Mouse (Mus musculus): ENCODE data around the gene Shpk. TPM values are rescaled to one million over a fixed set of nuclear protein-coding genes. Genes with fewer than 3 reads are reported as not detected.

Shpk gene
- total RNA-seq, 1 experiment: 2.3 TPM

DNA sequence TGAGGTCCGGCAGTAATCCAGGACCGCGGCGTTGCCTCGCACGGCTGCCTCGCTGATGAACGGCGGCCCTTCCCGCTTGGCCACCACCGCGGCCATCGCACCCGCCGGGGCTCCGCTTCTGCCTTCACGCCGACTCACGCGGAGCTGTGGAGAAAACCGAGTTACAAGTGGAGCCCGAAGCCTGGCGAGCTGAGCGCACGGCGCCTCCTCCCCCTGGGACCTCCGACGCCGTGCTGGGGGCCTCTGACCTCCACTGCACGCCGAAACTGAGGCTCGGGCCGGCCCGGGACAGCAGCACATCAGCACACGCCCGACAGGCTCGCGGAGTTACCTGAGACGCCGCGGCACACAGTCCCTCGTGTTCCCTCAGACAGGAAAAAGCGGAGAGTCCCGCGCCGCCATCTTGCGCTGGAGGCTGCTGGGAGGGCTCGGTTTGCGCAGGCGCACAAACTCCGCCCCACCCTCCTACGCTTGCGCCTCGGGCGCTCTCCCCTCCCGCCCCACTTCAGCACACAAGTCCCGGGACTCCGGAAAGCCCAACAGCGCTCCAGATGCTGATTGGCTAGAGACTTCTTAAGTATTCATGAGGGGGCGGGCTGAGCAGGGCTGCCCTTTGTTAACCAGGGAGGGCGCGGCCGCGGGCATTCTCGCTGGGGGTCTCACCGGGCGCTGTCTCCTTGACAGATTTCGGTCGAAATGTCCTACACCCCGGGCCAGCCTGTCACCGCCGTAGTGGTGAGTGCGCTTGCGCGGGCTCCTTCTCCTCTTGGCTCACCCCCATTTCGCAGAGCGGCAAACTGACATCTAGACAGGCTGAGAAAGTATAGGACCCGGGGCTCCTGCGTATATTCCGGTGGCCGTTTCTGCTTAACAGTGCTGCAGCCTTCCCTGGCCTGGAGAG, 22.4 kb upstream of the Shpk start, which contains the start of the genes Emc6 and Tax1bp3:
TSS of gene Emc6 (minus strand) at position 430 of the 901 bp plus-strand sequence.
TSS of gene Tax1bp3 (plus strand) at position 476 of the 901 bp plus-strand sequence.
- H3K36me3 ChIP-seq (ENCODE audit: control insufficient read depth, insufficient read depth, low read length, poor library complexity, severe bottlenecking): peaks cover 2% of the 10 kb centered on the region
- peak; percentile 95 for DNase-seq (ENCODE audit: low read depth, low spot score)
- H3K9ac ChIP-seq (ENCODE audit: insufficient read depth, low read depth, low read length, poor library complexity, severe bottlenecking): peak within 1 kb of the TSS; percentile 91
- peak within 1 kb of the TSS; percentile 97 to 100 for H3K4me3 ChIP-seq (ENCODE audit: insufficient read depth in 1 of 2, low read depth in 1 of 2, low read length in 2 of 2, poor library complexity in 1 of 2, severe bottlenecking in 1 of 2)
- no peaks in the 10 kb centered on the region for H3K9me3 ChIP-seq (ENCODE audit: control insufficient read depth, insufficient read depth, low read depth, low read length)
- peaks cover 0 to 5% of the 10 kb centered on the region in 2 experiments; a peak in 2 of 4 replicates for H3K4me1 ChIP-seq (ENCODE audit: control insufficient read depth in 2 of 2, insufficient read depth in 2 of 2, low read length in 2 of 2, poor library complexity in 1 of 2)
- in situ Hi-C loops (cut with MboI; ENCODE audit: low sequenced_read_pairs in 2 of 2, unreplicated experiment in 2 of 2): no loop called here
- peak within 1 kb of the TSS; percentile 32; the same call in 1 of the 2 replicates for H3K27ac ChIP-seq (ENCODE audit: insufficient read depth, low read depth, low read length, poor library complexity, severe bottlenecking)
- TF ChIP-seq MAFK (IDR thresholded peaks at IDR 0.05; ENCODE audit: insufficient read depth, low read depth, low read length) (no peak), HCFC1 (IDR thresholded peaks at IDR 0.05; ENCODE audit: borderline replicate concordance, insufficient read depth, low read length) (0 out of 2 replicates have a peak, but pooled peaks have one; percentile 37), CHD2 (IDR thresholded peaks at IDR 0.05; ENCODE audit: low read depth, low read length) (no peak), ZNF384 (IDR thresholded peaks at IDR 0.05; ENCODE audit: low read depth, low read length) (no peak), ZC3H11A (IDR thresholded peaks at IDR 0.05; ENCODE audit: borderline replicate concordance, low read depth, low read length) (no peak)

DNA sequence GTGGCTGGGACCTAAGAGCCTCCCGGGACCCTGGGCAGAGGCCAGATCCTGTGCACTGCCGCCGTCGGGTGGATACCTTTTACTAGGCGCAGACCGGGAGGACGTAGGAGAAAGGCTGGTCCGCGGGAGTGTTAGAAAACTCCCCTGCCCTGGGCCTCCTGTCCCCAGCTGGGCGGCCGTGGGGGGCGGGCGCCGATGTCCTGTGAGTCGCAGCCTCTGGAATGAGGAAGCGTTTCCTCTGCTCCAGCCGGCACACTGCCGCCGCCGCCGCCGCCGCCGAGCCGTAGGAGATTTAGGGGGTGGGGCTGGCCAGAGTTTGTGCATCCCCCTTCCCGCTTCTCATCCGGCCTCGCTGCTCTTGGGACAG, 21.8 kb upstream of the Shpk start:
- peak overlapping the region; percentile 39 for H3K9ac ChIP-seq (ENCODE audit: insufficient read depth, low read depth, low read length, poor library complexity, severe bottlenecking)
- no peaks in the 10 kb centered on the region for H3K9me3 ChIP-seq (ENCODE audit: control insufficient read depth, insufficient read depth, low read depth, low read length)
- peak overlapping the region; percentile 75 to 82 for H3K4me3 ChIP-seq (ENCODE audit: insufficient read depth in 1 of 2, low read depth in 1 of 2, low read length in 2 of 2, poor library complexity in 1 of 2, severe bottlenecking in 1 of 2)
- H3K27ac ChIP-seq (ENCODE audit: insufficient read depth, low read depth, low read length, poor library complexity, severe bottlenecking): no peak overlapping the region; the same call in 1 of the 2 replicates
- no peak for DNase-seq (ENCODE audit: low read depth, low spot score)
- TF ChIP-seq ZC3H11A (IDR thresholded peaks at IDR 0.05; ENCODE audit: borderline replicate concordance, low read depth, low read length) (no peak), ZNF384 (IDR thresholded peaks at IDR 0.05; ENCODE audit: low read depth, low read length) (no peak), MAFK (IDR thresholded peaks at IDR 0.05; ENCODE audit: insufficient read depth, low read depth, low read length) (no peak), HCFC1 (IDR thresholded peaks at IDR 0.05; ENCODE audit: borderline replicate concordance, insufficient read depth, low read length) (no peak), CHD2 (IDR thresholded peaks at IDR 0.05; ENCODE audit: low read depth, low read length) (no peak)
- H3K4me1 ChIP-seq (ENCODE audit: control insufficient read depth in 2 of 2, insufficient read depth in 2 of 2, low read length in 2 of 2, poor library complexity in 1 of 2): peaks cover 0 to 5% of the 10 kb centered on the region in 2 experiments; a peak in 1 of 4 replicates
- in situ Hi-C loops (cut with MboI; ENCODE audit: low sequenced_read_pairs in 2 of 2, unreplicated experiment in 2 of 2): no loop called here
- peaks cover 2% of the 10 kb centered on the region for H3K36me3 ChIP-seq (ENCODE audit: control insufficient read depth, insufficient read depth, low read length, poor library complexity, severe bottlenecking)

DNA sequence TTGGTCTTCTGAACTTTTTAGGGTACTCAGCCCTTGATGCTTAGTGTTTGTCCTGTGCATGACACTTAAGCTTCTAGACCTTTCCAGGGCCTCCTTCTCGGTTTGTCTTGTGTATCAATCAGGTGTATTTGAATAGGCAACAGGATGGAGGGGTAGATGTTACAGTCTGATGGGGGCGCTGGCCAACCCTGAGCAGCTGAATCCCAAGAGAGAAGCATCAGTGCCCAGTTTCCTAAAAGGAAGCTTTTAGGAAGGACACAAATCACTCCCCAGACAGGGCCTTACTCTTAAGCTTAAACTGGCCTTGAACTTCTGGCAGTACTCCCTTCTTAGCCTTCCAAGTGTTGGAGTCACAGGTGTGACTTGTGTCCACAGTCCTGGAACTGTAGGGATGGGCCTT, 21.4 kb upstream of the Shpk start:
- H3K9me3 ChIP-seq (ENCODE audit: control insufficient read depth, insufficient read depth, low read depth, low read length): no peaks in the 10 kb centered on the region
- in situ Hi-C loops (cut with MboI; ENCODE audit: low sequenced_read_pairs in 2 of 2, unreplicated experiment in 2 of 2): no loop called here
- H3K9ac ChIP-seq (ENCODE audit: insufficient read depth, low read depth, low read length, poor library complexity, severe bottlenecking): peak overlapping the region; percentile 39
- peaks cover 2% of the 10 kb centered on the region for H3K36me3 ChIP-seq (ENCODE audit: control insufficient read depth, insufficient read depth, low read length, poor library complexity, severe bottlenecking)
- peaks cover 0 to 5% of the 10 kb centered on the region in 2 experiments; a peak in 1 of 4 replicates for H3K4me1 ChIP-seq (ENCODE audit: control insufficient read depth in 2 of 2, insufficient read depth in 2 of 2, low read length in 2 of 2, poor library complexity in 1 of 2)
- peak overlapping the region; percentile 75 to 82; a peak in 3 of 4 replicates for H3K4me3 ChIP-seq (ENCODE audit: insufficient read depth in 1 of 2, low read depth in 1 of 2, low read length in 2 of 2, poor library complexity in 1 of 2, severe bottlenecking in 1 of 2)
- no peak for TF ChIP-seq HCFC1 (IDR thresholded peaks at IDR 0.05; ENCODE audit: borderline replicate concordance, insufficient read depth, low read length)
- no peak for DNase-seq (ENCODE audit: low read depth, low spot score)
- no peak overlapping the region for H3K27ac ChIP-seq (ENCODE audit: insufficient read depth, low read depth, low read length, poor library complexity, severe bottlenecking)

DNA sequence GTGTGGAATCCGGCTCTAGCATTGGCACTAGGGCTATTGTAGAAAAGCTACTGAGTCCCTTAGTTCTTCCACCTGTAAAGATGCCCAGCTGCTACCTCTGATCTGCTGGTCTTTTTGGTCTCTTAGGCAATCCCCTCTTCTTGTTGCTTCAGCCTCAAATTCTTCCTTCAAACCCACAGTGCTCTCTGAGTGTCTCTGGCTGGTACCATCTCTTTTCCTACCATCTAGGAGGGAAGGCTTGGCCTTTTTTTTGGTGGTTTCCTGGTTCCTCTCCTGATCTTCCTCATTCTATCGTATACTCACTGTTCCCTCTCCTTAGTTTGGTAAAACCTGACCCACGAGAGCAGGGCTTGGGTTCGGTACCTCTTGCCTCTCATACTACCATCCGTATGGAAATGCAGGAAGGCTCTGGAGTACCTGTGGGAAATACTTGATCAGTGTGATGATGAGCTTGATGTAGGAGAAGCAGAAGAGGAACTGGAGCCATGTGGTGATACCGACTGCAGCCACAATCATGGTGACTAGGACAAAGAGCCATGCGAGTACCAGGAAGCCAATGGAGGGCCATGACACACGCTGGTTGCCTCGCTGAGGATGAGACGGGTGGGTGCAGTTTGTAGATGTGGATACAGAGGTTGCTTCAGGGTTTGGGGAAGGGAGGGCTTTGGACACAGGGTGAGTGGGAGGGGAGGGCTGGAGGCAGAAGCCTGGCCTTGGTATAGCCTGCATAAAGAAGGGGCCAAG, 13.2 kb upstream of the Shpk start:
- no peaks in the 10 kb centered on the region for H3K4me1 ChIP-seq (ENCODE audit: control insufficient read depth in 2 of 2, insufficient read depth in 2 of 2, low read length in 2 of 2, poor library complexity in 1 of 2)
- H3K36me3 ChIP-seq (ENCODE audit: control insufficient read depth, insufficient read depth, low read length, poor library complexity, severe bottlenecking): peaks cover 9% of the 10 kb centered on the region
- TF ChIP-seq HCFC1 (IDR thresholded peaks at IDR 0.05; ENCODE audit: borderline replicate concordance, insufficient read depth, low read length) (no peak), ZC3H11A (IDR thresholded peaks at IDR 0.05; ENCODE audit: borderline replicate concordance, low read depth, low read length) (no peak), ZNF384 (IDR thresholded peaks at IDR 0.05; ENCODE audit: low read depth, low read length) (no peak), CHD2 (IDR thresholded peaks at IDR 0.05; ENCODE audit: low read depth, low read length) (no peak), MAFK (IDR thresholded peaks at IDR 0.05; ENCODE audit: insufficient read depth, low read depth, low read length) (no peak)
- no peak for DNase-seq (ENCODE audit: low read depth, low spot score)
- no peak overlapping the region for H3K4me3 ChIP-seq (ENCODE audit: insufficient read depth in 1 of 2, low read depth in 1 of 2, low read length in 2 of 2, poor library complexity in 1 of 2, severe bottlenecking in 1 of 2)
- H3K9ac ChIP-seq (ENCODE audit: insufficient read depth, low read depth, low read length, poor library complexity, severe bottlenecking): no peak overlapping the region
- no peak overlapping the region for H3K27ac ChIP-seq (ENCODE audit: insufficient read depth, low read depth, low read length, poor library complexity, severe bottlenecking)
- in situ Hi-C loops (cut with MboI; ENCODE audit: low sequenced_read_pairs in 2 of 2, unreplicated experiment in 2 of 2): no loop called here
- no peaks in the 10 kb centered on the region for H3K9me3 ChIP-seq (ENCODE audit: control insufficient read depth, insufficient read depth, low read depth, low read length)

Measured in ES-E14 (cell line).